Mouse (Mus musculus): Measurements from ENCODE around the gene Utp11. TPM values are rescaled to one million over a fixed set of nuclear protein-coding genes. Genes with fewer than 3 reads are reported as not detected.
A peak's percentile ranks its signal among the peaks of the same experiment; 100 is the strongest.
"Not testable (repeated sequence)": the region's sequence is repeated elsewhere in the genome, so short reads cannot be mapped to it uniquely, and the experiment has no call there.

Utp11 gene
- 78.0 and 81.5 TPM in 2 replicates for total RNA-seq (2015)
- total RNA-seq (2017), result 70.8 and 93.1 TPM in 2 replicates

- ATAC-seq (replicated peaks; ENCODE audit: poor library complexity), result peak; percentile 89
Measured at GRCm38 (mm10) chr4:124693135-124693894, at the start of gene Utp11. TSS of gene Utp11 (minus strand) at chr4:124693600.

GRCm38 (mm10) chr4:124742839-124743238, 49.4 kb upstream of the Utp11 start:
- ATAC-seq (replicated peaks; ENCODE audit: poor library complexity), result no peak

- peak; percentile 90 for ATAC-seq (replicated peaks; ENCODE audit: poor library complexity)
Measured at GRCm38 (mm10) chr4:124741376-124742343, 48.3 kb upstream of the Utp11 start, which contains the start of gene Inpp5b. TSS of gene Inpp5b (plus strand) at chr4:124741850.

GRCm38 (mm10) chr4:124738783-124739182, 45.4 kb upstream of the Utp11 start:
- no peak for ATAC-seq (replicated peaks; ENCODE audit: poor library complexity)

GRCm38 (mm10) chr4:124738013-124738412, 44.6 kb upstream of the Utp11 start:
- ATAC-seq (replicated peaks; ENCODE audit: poor library complexity), result 0 out of 2 replicates have a peak, but pooled peaks have one; percentile 12

GRCm38 (mm10) chr4:124737486-124737885, 44.1 kb upstream of the Utp11 start:
- ATAC-seq (replicated peaks; ENCODE audit: poor library complexity), result no peak

GRCm38 (mm10) chr4:124736952-124737351, 43.6 kb upstream of the Utp11 start:
- no peak for ATAC-seq (replicated peaks; ENCODE audit: poor library complexity)

GRCm38 (mm10) chr4:124726121-124726520, 32.7 kb upstream of the Utp11 start:
- no peak for ATAC-seq (replicated peaks; ENCODE audit: poor library complexity)

GRCm38 (mm10) chr4:124719101-124719500, 25.7 kb upstream of the Utp11 start:
- no peak for ATAC-seq (replicated peaks; ENCODE audit: poor library complexity)

- peak; percentile 92 for ATAC-seq (replicated peaks; ENCODE audit: poor library complexity)
Measured at GRCm38 (mm10) chr4:124714545-124715481, 21.4 kb upstream of the Utp11 start, which contains the start of gene Sf3a3. TSS of gene Sf3a3 (plus strand) at chr4:124714776.

GRCm38 (mm10) chr4:124713850-124714249, 20.4 kb upstream of the Utp11 start:
- not testable (repeated sequence) for ATAC-seq (replicated peaks; ENCODE audit: poor library complexity)

GRCm38 (mm10) chr4:124712618-124713017, 19.2 kb upstream of the Utp11 start:
- no peak for ATAC-seq (replicated peaks; ENCODE audit: poor library complexity)

- ATAC-seq (replicated peaks; ENCODE audit: poor library complexity), result peak; percentile 37
Measured at GRCm38 (mm10) chr4:124710776-124711291, 17.4 kb upstream of the Utp11 start.

- ATAC-seq (replicated peaks; ENCODE audit: poor library complexity), result peak; percentile 17; the same call in 1 of the 2 replicates
Measured at GRCm38 (mm10) chr4:124709961-124710446, 16.6 kb upstream of the Utp11 start.

- peak; percentile 64 for ATAC-seq (replicated peaks; ENCODE audit: poor library complexity)
Measured at GRCm38 (mm10) chr4:124708518-124709477, 15.4 kb upstream of the Utp11 start.

- ATAC-seq (replicated peaks; ENCODE audit: poor library complexity), result not testable (repeated sequence)
Measured at GRCm38 (mm10) chr4:124708200-124708517, 14.8 kb upstream of the Utp11 start.

GRCm38 (mm10) chr4:124707381-124708199, 14.2 kb upstream of the Utp11 start:
- not testable (repeated sequence) for ATAC-seq (replicated peaks; ENCODE audit: poor library complexity)

Data from megakaryocyte progenitor cell, adult 5-6 weeks (primary cell).